Mouse (Mus musculus) embryonic facial prominence, embryonic 12.5 days (tissue): ENCODE results near the gene Kif4. TPM values are rescaled to one million over a fixed set of nuclear protein-coding genes. Genes with fewer than 3 reads are reported as not detected.

Experiments used
- ATAC-seq: fragments of 200-750 bp; cut with Nextera tagmentation; 2 replicates; pipeline ENCODE4 v1.8.0; 2017; ENCODE audit not compliant: insufficient number of reproducible peaks, insufficient read depth, low FRiP score, low TSS enrichment
- H3K27ac ChIP-seq: fragments of 300-500 bp; sonication (generic); 2 replicates; pipeline ENCODE4 v1.5.1; 2016; ENCODE audit warnings: mild to moderate bottlenecking
- H3K27me3 ChIP-seq: fragments of 300-500 bp; sonication (generic); 2 replicates; pipeline ENCODE4 v1.6.1; 2016; ENCODE audit warnings: mild to moderate bottlenecking, moderate library complexity
- H3K36me3 ChIP-seq: fragments of 300-500 bp; sonication (generic); 2 replicates; pipeline ENCODE4 v1.6.1; 2016; ENCODE audit warnings: mild to moderate bottlenecking
- H3K4me1 ChIP-seq: fragments of 300-500 bp; sonication (generic); 2 replicates; pipeline ENCODE4 v1.6.1; 2016
- H3K4me2 ChIP-seq: fragments of 300-500 bp; sonication (generic); replicated peaks from 2 replicates; pipeline ENCODE4 v1.6.1; 2016; ENCODE audit warnings: mild to moderate bottlenecking, moderate library complexity
- H3K4me3 ChIP-seq: fragments of 300-500 bp; sonication (generic); 2 replicates; pipeline ENCODE4 v1.5.1; 2016; ENCODE audit warnings: mild to moderate bottlenecking
- H3K9ac ChIP-seq: fragments of 300-500 bp; sonication (generic); 2 replicates; pipeline ENCODE4 v1.6.1; 2016; ENCODE audit warnings: mild to moderate bottlenecking, moderate library complexity
- H3K9me3 ChIP-seq: fragments of 300-500 bp; sonication (generic); 2 replicates; pipeline ENCODE4 v1.6.1; 2016; ENCODE audit warnings: mild to moderate bottlenecking, moderate library complexity
- WGBS: fragments of 180-500 bp; shearing (Covaris S2); methylation state at CpG from one replicate; pipeline ENCODE4 v1.1.7; 2016; 5-methylcytosine and 5-hydroxymethylcytosine counted together
- polyA plus RNA-seq: library from polyadenylated mRNA; unstranded; fragments of >200 nt; fragmentation: Nextera tagmentation; extraction: Ambion mirVana; gene quantifications from 2 replicates; pipeline ENCODE4 v1.2.1, GENCODE M21; 2016

Kif4 gene
- polyA plus RNA-seq, 1 experiment from 2014 or later, result 36.0 TPM

DNA sequence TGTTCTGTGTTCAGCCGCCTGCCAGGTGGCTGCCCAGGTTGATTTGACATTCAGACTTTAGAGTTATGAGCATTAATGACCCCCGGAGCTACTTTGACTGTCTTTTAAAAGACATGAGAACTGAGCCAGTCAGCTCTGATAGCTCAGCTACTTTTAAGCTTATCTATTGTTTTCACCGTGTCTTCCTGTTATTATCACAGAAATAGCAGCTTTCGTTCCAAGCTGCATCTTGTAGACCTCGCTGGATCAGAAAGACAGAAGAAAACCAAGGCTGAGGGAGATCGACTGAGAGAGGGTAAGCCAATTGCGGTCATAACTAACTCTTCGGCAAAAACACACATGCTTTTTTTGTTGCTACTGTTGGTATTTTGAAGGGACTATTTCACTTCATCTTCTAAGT lies 12.9 kb downstream of the Kif4 start:
- 94% methylated on average over 8 of the region's 8 CpGs for WGBS

GRCm38 (mm10) chrX:100652848-100653247 lies 27.3 kb downstream of the Kif4 start:
- ATAC-seq, result no peak
- H3K27me3 ChIP-seq, result no peaks in the 10 kb centered on the region
- H3K4me3 ChIP-seq, result no peak overlapping the region
- H3K36me3 ChIP-seq, result no peaks in the 10 kb centered on the region
- H3K27ac ChIP-seq, result no peak overlapping the region
- no peaks in the 10 kb centered on the region for H3K9me3 ChIP-seq
- no peaks in the 10 kb centered on the region for H3K4me1 ChIP-seq
- H3K4me2 ChIP-seq, result no peak overlapping the region
- no peak overlapping the region for H3K9ac ChIP-seq

More for the DNA sequence above, 12.9 kb downstream of the Kif4 start:
- no peak overlapping the region for H3K4me3 ChIP-seq
- H3K9ac ChIP-seq, result no peak overlapping the region
- H3K27ac ChIP-seq, result no peak overlapping the region
- no peaks in the 10 kb centered on the region for H3K4me1 ChIP-seq
- no peak for ATAC-seq
- H3K27me3 ChIP-seq, result no peaks in the 10 kb centered on the region
- no peaks in the 10 kb centered on the region for H3K9me3 ChIP-seq
- no peak overlapping the region for H3K4me2 ChIP-seq
- 0 out of 2 replicates have a peak, but pooled peaks cover 10% of the 10 kb centered on the region for H3K36me3 ChIP-seq

- ATAC-seq, result no peak
- 0 out of 2 replicates have a peak, but pooled peaks cover 9% of the 10 kb centered on the region for H3K27me3 ChIP-seq
- H3K9ac ChIP-seq, result no peak overlapping the region
- H3K4me3 ChIP-seq, result no peak overlapping the region
- 81% methylated on average over 2 of the region's 2 CpGs for WGBS
- no peaks in the 10 kb centered on the region for H3K36me3 ChIP-seq
- no peaks in the 10 kb centered on the region for H3K4me1 ChIP-seq
- no peak overlapping the region for H3K4me2 ChIP-seq
- no peak overlapping the region for H3K27ac ChIP-seq
- no peaks in the 10 kb centered on the region for H3K9me3 ChIP-seq
Measured at GRCm38 (mm10) chrX:100664825-100665224, 39.3 kb downstream of the Kif4 start.

- Histone ChIP-seq H3K9me3 (no peaks in the 10 kb centered on the region), H3K36me3 (no peaks in the 10 kb centered on the region), H3K4me2 (no peak overlapping the region), H3K9ac (no peak overlapping the region), H3K27ac (no peak overlapping the region), H3K27me3 (no peaks in the 10 kb centered on the region), H3K4me1 (no peaks in the 10 kb centered on the region), H3K4me3 (no peak overlapping the region)
- 91% methylated on average over 3 of the region's 3 CpGs for WGBS
- ATAC-seq, result no peak
Measured at GRCm38 (mm10) chrX:100678204-100678603, 52.7 kb downstream of the Kif4 start.

GRCm38 (mm10) chrX:100686527-100686926 lies 61.0 kb downstream of the Kif4 start:
- no peak overlapping the region for H3K4me2 ChIP-seq
- H3K4me1 ChIP-seq, result no peaks in the 10 kb centered on the region
- H3K9ac ChIP-seq, result no peak overlapping the region
- H3K27me3 ChIP-seq, result 0 out of 2 replicates have a peak, but pooled peaks cover 3% of the 10 kb centered on the region
- no peaks in the 10 kb centered on the region for H3K36me3 ChIP-seq
- no peak for ATAC-seq
- 57% methylated on average over 3 of the region's 3 CpGs for WGBS
- H3K4me3 ChIP-seq, result no peak overlapping the region
- H3K9me3 ChIP-seq, result no peaks in the 10 kb centered on the region
- H3K27ac ChIP-seq, result no peak overlapping the region

GRCm38 (mm10) chrX:100687360-100688032 lies 62.0 kb downstream of the Kif4 start:
- Histone ChIP-seq H3K36me3 (no peaks in the 10 kb centered on the region), H3K4me3 (no peak overlapping the region), H3K27ac (no peak overlapping the region), H3K4me1 (no peaks in the 10 kb centered on the region), H3K27me3 (0 out of 2 replicates have a peak, but pooled peaks cover 3% of the 10 kb centered on the region), H3K4me2 (no peak overlapping the region), H3K9me3 (no peaks in the 10 kb centered on the region), H3K9ac (no peak overlapping the region)
- ATAC-seq, result no peak
- WGBS, result 82% methylated on average over 6 of the region's 6 CpGs

- no peaks in the 10 kb centered on the region for H3K36me3 ChIP-seq
- 82% methylated on average over 5 of the region's 5 CpGs for WGBS
Measured at GRCm38 (mm10) chrX:100688033-100688370, 62.5 kb downstream of the Kif4 start.

GRCm38 (mm10) chrX:100696776-100697175 lies 71.2 kb downstream of the Kif4 start:
- H3K36me3 ChIP-seq, result no peaks in the 10 kb centered on the region
- H3K9me3 ChIP-seq, result no peaks in the 10 kb centered on the region
- ATAC-seq, result no peak
- H3K4me3 ChIP-seq, result no peak overlapping the region
- no peak overlapping the region for H3K4me2 ChIP-seq
- H3K4me1 ChIP-seq, result no peaks in the 10 kb centered on the region
- WGBS, result over 99% methylated on average over 4 of the region's 4 CpGs
- no peak overlapping the region for H3K9ac ChIP-seq
- H3K27me3 ChIP-seq, result no peaks in the 10 kb centered on the region
- no peak overlapping the region for H3K27ac ChIP-seq

More at GRCm38 (mm10) chrX:100688033-100688370, 62.5 kb downstream of the Kif4 start:
- no peaks in the 10 kb centered on the region for H3K4me1 ChIP-seq
- no peak overlapping the region for H3K4me2 ChIP-seq
- no peak overlapping the region for H3K27ac ChIP-seq
- ATAC-seq, result no peak
- no peaks in the 10 kb centered on the region for H3K9me3 ChIP-seq
- H3K4me3 ChIP-seq, result no peak overlapping the region
- 0 out of 2 replicates have a peak, but pooled peaks cover 3% of the 10 kb centered on the region for H3K27me3 ChIP-seq
- no peak overlapping the region for H3K9ac ChIP-seq

GRCm38 (mm10) chrX:100708032-100708431 lies 82.5 kb downstream of the Kif4 start:
- 0 out of 2 replicates have a peak, but pooled peaks cover 3% of the 10 kb centered on the region for H3K36me3 ChIP-seq

GRCm38 (mm10) chrX:100716173-100716572 lies 90.6 kb downstream of the Kif4 start:
- no peaks in the 10 kb centered on the region for H3K27me3 ChIP-seq
- no peak overlapping the region for H3K27ac ChIP-seq
- no peak overlapping the region for H3K4me2 ChIP-seq
- H3K36me3 ChIP-seq, result 0 out of 2 replicates have a peak, but pooled peaks cover 7% of the 10 kb centered on the region
- WGBS, result 88% methylated on average over 6 of the region's 6 CpGs
- no peak overlapping the region for H3K9ac ChIP-seq
- no peak for ATAC-seq
- H3K4me3 ChIP-seq, result no peak overlapping the region
- H3K4me1 ChIP-seq, result no peaks in the 10 kb centered on the region
- H3K9me3 ChIP-seq, result no peaks in the 10 kb centered on the region

More at GRCm38 (mm10) chrX:100708032-100708431, 82.5 kb downstream of the Kif4 start:
- Histone ChIP-seq H3K9me3 (no peaks in the 10 kb centered on the region), H3K27ac (no peak overlapping the region), H3K27me3 (no peaks in the 10 kb centered on the region), H3K4me1 (no peaks in the 10 kb centered on the region), H3K4me2 (no peak overlapping the region), H3K9ac (no peak overlapping the region), H3K4me3 (no peak overlapping the region)
- no peak for ATAC-seq
- WGBS, result 85% methylated on average over 6 of the region's 6 CpGs

DNA sequence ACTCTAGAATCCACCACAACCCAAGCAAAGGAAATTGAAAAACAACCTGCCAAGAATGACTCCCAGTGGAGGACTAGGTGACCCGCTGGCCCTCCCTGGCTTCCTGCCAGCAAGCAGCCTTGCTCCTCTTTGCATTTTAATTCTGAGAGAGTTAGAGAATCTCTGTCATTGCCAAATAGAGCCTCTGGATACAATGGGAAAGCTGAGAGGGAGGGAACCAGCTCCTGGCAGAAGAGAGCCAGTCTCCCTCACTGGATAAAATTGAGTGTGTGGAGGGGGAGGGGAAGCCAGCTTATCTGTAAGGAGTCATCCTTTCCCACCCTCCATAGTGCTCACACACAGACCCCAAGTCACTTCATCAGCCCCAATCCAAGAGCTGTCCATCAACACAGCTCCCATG lies 103.4 kb downstream of the Kif4 start:
- no peak for ATAC-seq
- Histone ChIP-seq H3K9me3 (no peaks in the 10 kb centered on the region), H3K27me3 (peaks cover 8% of the 10 kb centered on the region; the same call in 1 of the 2 replicates), H3K27ac (no peak overlapping the region), H3K4me1 (0 out of 2 replicates have a peak, but pooled peaks cover 3% of the 10 kb centered on the region), H3K4me2 (no peak overlapping the region), H3K36me3 (peaks cover 17% of the 10 kb centered on the region), H3K9ac (no peak overlapping the region), H3K4me3 (no peak overlapping the region)
- WGBS, result 17% methylated on average over 1 of the region's 1 CpGs

DNA sequence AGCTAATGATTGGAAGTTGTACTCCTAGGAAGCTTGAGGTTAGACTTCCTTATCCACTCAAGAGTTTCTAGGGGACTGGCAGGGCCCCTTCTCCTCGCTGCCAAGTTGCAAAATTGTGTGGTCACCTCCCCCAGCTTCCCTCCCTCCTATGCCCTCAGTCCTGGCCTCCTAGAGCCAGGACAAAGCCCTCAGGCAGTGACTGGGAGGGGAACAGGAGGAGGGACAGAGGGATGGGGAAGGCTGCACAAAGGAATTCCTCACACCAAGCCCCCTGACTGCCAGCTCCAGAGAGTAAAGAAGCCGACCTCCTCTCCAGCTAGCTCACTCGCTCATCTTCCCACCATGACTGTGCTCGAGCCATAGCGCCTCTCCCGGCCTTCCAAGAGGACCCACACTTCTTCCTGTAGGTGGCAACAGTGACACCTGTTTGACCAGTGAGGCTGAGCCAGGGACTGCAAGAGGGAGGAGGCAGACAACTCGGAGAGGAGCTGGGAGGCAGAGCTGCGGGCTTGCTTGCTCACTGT lies 104.2 kb downstream of the Kif4 start, which contains the start of gene Gdpd2:
Gdpd2 (plus strand) TSS at position 209 of the 524 bp plus-strand sequence.
- Histone ChIP-seq H3K9ac (peak within 1 kb of the TSS; percentile 24; the same call in 1 of the 2 replicates), H3K4me2 (peak within 1 kb of the TSS; percentile 41), H3K36me3 (peaks cover 14% of the 10 kb centered on the region), H3K9me3 (no peaks in the 10 kb centered on the region), H3K27me3 (peaks cover 8% of the 10 kb centered on the region; the same call in 1 of the 2 replicates), H3K4me1 (0 out of 2 replicates have a peak, but pooled peaks cover 3% of the 10 kb centered on the region), H3K4me3 (no peak within 1 kb of the TSS), H3K27ac (no peak within 1 kb of the TSS)
- peak; percentile 77 for ATAC-seq
- 11% methylated on average over 8 of the region's 8 CpGs for WGBS
